Mouse (Mus musculus) embryonic facial prominence, embryonic 10.5 days (tissue): ENCODE measurements around the gene P2rx2. TPM values are rescaled to one million over a fixed set of nuclear protein-coding genes. Genes with fewer than 3 reads are reported as not detected.

Source experiments
- DNase-seq: peaks from one replicate; pipeline ENCODE4 v3.0.0-alpha.2; 2017; ENCODE audit warnings: low spot score
- H3K27ac ChIP-seq: fragments of 300-500 bp; sonication (generic); replicated peaks from 2 replicates; pipeline ENCODE4 v1.5.1; 2016; ENCODE audit warnings: mild to moderate bottlenecking
- H3K27me3 ChIP-seq: fragments of 300-500 bp; sonication (generic); replicated peaks from 2 replicates; pipeline ENCODE4 v1.6.1; 2016; ENCODE audit warnings: low read depth, mild to moderate bottlenecking; ENCODE audit not compliant: poor library complexity, severe bottlenecking
- H3K36me3 ChIP-seq: fragments of 300-500 bp; sonication (generic); replicated peaks from 2 replicates; pipeline ENCODE4 v1.6.1; 2016; ENCODE audit warnings: mild to moderate bottlenecking, moderate library complexity
- H3K4me1 ChIP-seq: fragments of 300-500 bp; sonication (generic); 2 replicates; pipeline ENCODE4 v1.6.1; 2016
- H3K4me3 ChIP-seq: fragments of 300-500 bp; sonication (generic); 2 replicates; pipeline ENCODE4 v1.5.1; 2016; ENCODE audit warnings: mild to moderate bottlenecking, moderate library complexity
- H3K9me3 ChIP-seq: fragments of 300-500 bp; sonication (generic); 2 replicates; pipeline ENCODE4 v1.6.1; 2016; ENCODE audit warnings: mild to moderate bottlenecking
- WGBS: fragments of 180-500 bp; shearing (Covaris S2); methylation state at CpG from one replicate; pipeline ENCODE4 v1.1.7; 2016; 5-methylcytosine and 5-hydroxymethylcytosine counted together
- polyA plus RNA-seq: library from polyadenylated mRNA; unstranded; fragments of >200 nt; fragmentation: Nextera tagmentation; extraction: Ambion mirVana; gene quantifications from 2 replicates; pipeline ENCODE4 v1.2.1, GENCODE M21; 2016

Gene P2rx2
- polyA plus RNA-seq, 1 experiment from 2014 or later = 0.95 TPM

DNA sequence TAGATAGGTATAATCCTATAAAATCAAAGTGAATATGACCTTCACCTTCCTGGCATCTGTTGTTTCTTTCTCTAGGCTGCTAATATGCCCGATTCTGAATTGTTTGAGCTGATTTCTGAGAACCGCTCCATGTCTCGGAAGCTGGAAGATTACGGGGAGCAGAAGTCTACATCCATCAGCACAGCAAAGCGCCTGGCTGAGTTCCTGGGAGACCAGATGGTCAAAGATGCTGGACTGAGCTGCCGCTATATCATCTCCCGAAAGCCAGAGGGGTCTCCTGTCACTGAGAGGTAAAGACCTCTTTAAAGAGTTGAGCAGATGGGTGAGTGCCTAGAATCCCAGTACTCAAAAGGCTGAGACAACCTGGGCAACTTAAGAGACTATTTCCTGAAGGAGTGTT lies 34.2 kb downstream of the P2rx2 start:
- H3K9me3 ChIP-seq = no peaks in the 10 kb centered on the region
- no peak overlapping the region for H3K4me3 ChIP-seq
- no peaks in the 10 kb centered on the region for H3K27me3 ChIP-seq
- H3K4me1 ChIP-seq = no peaks in the 10 kb centered on the region
- WGBS = 96% methylated on average over 7 of the region's 7 CpGs
- DNase-seq = no peak
- H3K27ac ChIP-seq = no peak overlapping the region
- H3K36me3 ChIP-seq = peaks cover 99% of the 10 kb centered on the region

DNA sequence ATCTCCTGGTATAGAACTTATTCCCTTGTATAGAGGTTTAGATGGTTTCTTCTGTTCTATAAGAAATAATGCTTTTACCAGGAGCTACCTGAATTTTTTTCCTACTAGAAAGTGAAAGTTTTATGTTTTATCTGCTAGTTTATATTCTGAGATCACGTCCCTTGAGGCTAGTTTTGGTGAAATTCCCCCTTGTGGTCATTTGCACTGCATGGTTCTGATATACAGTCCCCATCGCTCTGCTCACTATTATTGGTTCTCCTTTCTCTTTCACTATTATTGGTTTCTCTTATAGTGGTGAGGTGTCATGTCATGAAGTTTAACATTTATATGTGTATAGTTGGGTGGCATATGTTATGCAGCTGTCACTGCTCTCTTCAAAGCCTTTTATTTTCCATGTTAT lies 42.4 kb downstream of the P2rx2 start:
- H3K9me3 ChIP-seq = no peaks in the 10 kb centered on the region
- no peak overlapping the region for H3K4me3 ChIP-seq
- H3K4me1 ChIP-seq = no peaks in the 10 kb centered on the region
- DNase-seq = no peak
- 92% methylated on average over 2 of the region's 2 CpGs for WGBS
- H3K27ac ChIP-seq = no peak overlapping the region
- H3K36me3 ChIP-seq = peaks cover 99% of the 10 kb centered on the region
- no peaks in the 10 kb centered on the region for H3K27me3 ChIP-seq

DNA sequence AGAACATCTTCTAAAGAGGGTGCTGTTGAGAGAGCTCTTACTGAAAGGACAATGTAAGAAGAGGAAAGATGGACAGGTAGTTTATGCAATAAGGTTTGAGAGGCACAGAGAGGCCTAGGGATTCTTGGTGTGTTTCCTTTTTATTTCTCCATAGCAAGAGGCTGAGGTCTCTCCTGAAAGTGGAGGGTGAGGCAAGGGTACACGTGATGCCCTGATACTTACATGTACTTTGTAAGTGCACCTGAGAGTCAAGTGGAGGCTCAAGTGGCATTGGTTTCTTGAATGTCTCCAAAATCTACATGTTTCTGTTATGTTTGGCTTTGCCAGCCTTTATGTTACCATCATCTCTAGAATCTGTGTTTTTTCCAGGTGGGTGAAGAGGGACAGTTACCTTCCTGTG lies 46.4 kb downstream of the P2rx2 start:
- WGBS = 89% methylated on average over 1 of the region's 1 CpGs
- Histone ChIP-seq H3K4me1 (no peaks in the 10 kb centered on the region), H3K27me3 (no peaks in the 10 kb centered on the region), H3K36me3 (peaks cover 97% of the 10 kb centered on the region), H3K4me3 (no peak overlapping the region), H3K27ac (no peak overlapping the region), H3K9me3 (no peaks in the 10 kb centered on the region)
- no peak for DNase-seq

DNA sequence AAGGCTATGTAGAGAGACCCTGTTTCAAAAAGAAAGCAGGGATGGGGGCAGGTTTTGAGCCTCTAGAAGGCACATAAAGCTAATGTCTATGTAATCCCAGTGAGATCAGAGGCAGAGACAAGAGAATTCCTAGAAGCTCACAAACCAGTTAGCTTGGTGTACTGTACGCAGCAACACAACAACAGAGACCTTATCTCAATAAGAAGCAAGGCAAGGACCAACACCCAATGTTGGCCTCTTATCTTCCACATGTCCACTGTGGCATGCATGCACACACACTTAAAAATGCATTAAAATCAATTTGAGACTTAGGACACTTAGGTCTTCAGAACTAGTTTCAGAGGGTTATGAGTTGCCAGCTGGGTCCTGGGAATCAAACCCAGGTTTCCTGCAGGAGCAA lies 51.4 kb downstream of the P2rx2 start:
- H3K4me3 ChIP-seq = no peak overlapping the region
- H3K36me3 ChIP-seq = peaks cover 81% of the 10 kb centered on the region
- H3K4me1 ChIP-seq = peaks cover 11% of the 10 kb centered on the region
- no peaks in the 10 kb centered on the region for H3K9me3 ChIP-seq
- 92% methylated on average over 1 of the region's 1 CpGs for WGBS
- no peaks in the 10 kb centered on the region for H3K27me3 ChIP-seq
- no peak for DNase-seq
- H3K27ac ChIP-seq = no peak overlapping the region

Other genes starting within 250 kb of the P2rx2 start
- 2.0 and 2.4 TPM in 2 replicates for gene Gm35315, start 248.8 kb downstream of the P2rx2 start, polyA plus RNA-seq
- gene Plcxd1, start 243.2 kb downstream of the P2rx2 start, polyA plus RNA-seq = 2.0 and 3.2 TPM in 2 replicates
- gene Gtpbp6, start 235.0 kb downstream of the P2rx2 start, polyA plus RNA-seq = 33.3 and 35.6 TPM in 2 replicates
- gene Zfp605, start 233.1 kb downstream of the P2rx2 start, polyA plus RNA-seq = 5.5 and 5.7 TPM in 2 replicates
- gene Chfr, start 207.4 kb downstream of the P2rx2 start, polyA plus RNA-seq = 45.1 and 48.6 TPM in 2 replicates
- gene Golga3, start 166.5 kb downstream of the P2rx2 start, polyA plus RNA-seq = 19.9 and 20.6 TPM in 2 replicates
- gene Ankle2, start 112.2 kb downstream of the P2rx2 start, polyA plus RNA-seq = 32.7 and 34.7 TPM in 2 replicates
- gene Pgam5, start 73.3 kb downstream of the P2rx2 start, polyA plus RNA-seq = 95.3 and 96.3 TPM in 2 replicates
- gene Pxmp2, start 57.0 kb downstream of the P2rx2 start, polyA plus RNA-seq = 10.6 and 12.4 TPM in 2 replicates
- gene Pole, start 56.9 kb downstream of the P2rx2 start, polyA plus RNA-seq = 47.5 and 54.1 TPM in 2 replicates
- not detected in 2 replicates for gene Lrcol1, start 1.5 kb upstream of the P2rx2 start, polyA plus RNA-seq
- 21.5 and 23.5 TPM in 2 replicates for gene Fbrsl1, start 105.3 kb upstream of the P2rx2 start, polyA plus RNA-seq
- 1.5 and 2.1 TPM in 2 replicates for gene Galnt9, start 201.1 kb upstream of the P2rx2 start, polyA plus RNA-seq